ENCODE assay signal across 11 mouse cellular contexts in the genomic region with DNA sequence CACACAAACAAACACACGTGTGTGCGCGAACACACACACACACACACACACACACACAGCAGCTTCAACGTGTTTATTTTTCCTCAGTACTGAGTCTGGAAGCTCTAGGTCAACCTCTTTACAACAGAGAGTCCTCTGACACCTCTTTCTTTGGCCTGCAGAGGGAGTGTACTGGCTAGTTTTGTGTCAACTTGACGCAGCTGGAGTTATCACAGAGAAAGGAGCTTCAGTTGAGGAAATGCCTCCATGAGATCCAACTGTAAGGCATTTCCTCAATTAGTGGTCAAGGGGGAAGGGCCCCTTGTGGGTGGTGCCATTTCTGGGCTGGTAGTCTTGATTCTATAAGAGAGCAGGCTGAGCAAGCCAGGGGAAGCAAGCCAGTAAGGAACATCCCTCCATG. TPM values are rescaled to one million over a fixed set of nuclear protein-coding genes. Genes with fewer than 3 reads are reported as not detected.
A peak's percentile ranks its signal among the peaks of the same experiment; 100 is the strongest.
DNase-seq lines count a peak whose midpoint lies in the region; ATAC-seq and TF ChIP-seq lines count a peak whose summit lies in the region.
"Not testable (repeated sequence)": the region's sequence is repeated elsewhere in the genome, so short reads cannot be mapped to it uniquely, and the experiment has no call there.
"Had no signal": no experiment of that assay in that cellular context is flagged by ENCODE, and none has a peak within 500 bp of the region (broad histone marks: within the 10 kb centered on the region; RNA-seq: fewer than 3 reads in every experiment).

No protein-coding gene starts in this region.

- H3K36me3 ChIP-seq in CH12.LX (replicated peaks in 1 of 2; ENCODE audit: control insufficient read depth in 1 of 2, insufficient read depth in 1 of 2, low read length in 1 of 2); heart, adult 2 months (ENCODE audit: control insufficient read depth, insufficient read depth, low read length); kidney, adult 2 months (ENCODE audit: control insufficient read depth, insufficient read depth, low read length); liver, embryonic 14.5 days (replicated peaks; ENCODE audit: control insufficient read depth, insufficient read depth, low read depth): not testable (repeated sequence)

- peaks cover 7 to 46% of the 10 kb centered on the region in 2 experiments for H3K4me1 ChIP-seq in CH12.LX (ENCODE audit: control insufficient read depth in 1 of 2, insufficient read depth in 2 of 2)
- H3K4me1 ChIP-seq in heart, adult 2 months (ENCODE audit: control insufficient read depth, insufficient read depth, low read length); kidney, adult 2 months (ENCODE audit: control insufficient read depth, insufficient read depth, low read length): not testable (repeated sequence)
- peaks cover 3 to 17% of the 10 kb centered on the region in 2 experiments; a peak in 3 of 4 replicates for H3K4me1 ChIP-seq in liver, embryonic 14.5 days (replicated peaks; ENCODE audit: control insufficient read depth in 2 of 2, insufficient read depth in 2 of 2, low read length in 1 of 2)

- in situ Hi-C loops in CH12.LX (cut with MboI; ENCODE audit: low pct_ligation_motif_present, low pct_unique_long_range_greater_than_20kb, low sequenced_read_pairs), result loop anchor here (10.0 kb wide), 2 partner anchors 75 to 115 kb away; a partner anchor contains a TSS

- not testable (repeated sequence) for H3K27me3 ChIP-seq in CH12.LX (replicated peaks); heart, adult 2 months (ENCODE audit: control insufficient read depth, insufficient read depth, low read length); kidney, adult 2 months (replicated peaks; ENCODE audit: control insufficient read depth, insufficient read depth, low read length); liver, embryonic 14.5 days (ENCODE audit: control insufficient read depth, insufficient read depth, low read length)

- ATAC-seq in liver, embryonic 14.5 days (ENCODE audit: insufficient read depth), result not testable (repeated sequence)

- H3K4me3 ChIP-seq in CH12.LX (replicated peaks in 1 of 3; ENCODE audit: low read depth in 2 of 3, low read length in 2 of 3, poor library complexity in 1 of 3); heart, adult 2 months; kidney, adult 2 months (ENCODE audit: insufficient read depth, low read depth, low read length); liver, embryonic 14.5 days (ENCODE audit: insufficient read depth in 1 of 2, low read depth in 2 of 2, low read length in 2 of 2): not testable (repeated sequence)

- TF ChIP-seq RAD21 in CH12.LX (IDR thresholded peaks at IDR 0.05; ENCODE audit: low read depth, low read length), result peak; percentile 57

- not testable (repeated sequence) for H3K27ac ChIP-seq in CH12.LX (ENCODE audit: insufficient read depth, low read depth); heart, adult 2 months; kidney, adult 2 months (ENCODE audit: insufficient read depth, low read depth, low read length); liver, embryonic 14.5 days

- dilution Hi-C loops in CH12.LX (cut with MboI; ENCODE audit: extremely low pct_ligation_motif_present, extremely low pct_unique_long_range_greater_than_20kb, low sequenced_read_pairs), result not testable (repeated sequence)

- H3K9me3 ChIP-seq in CH12.LX (replicated peaks; ENCODE audit: low read length); liver, embryonic 14.5 days (ENCODE audit: control insufficient read depth, low read length): not testable (repeated sequence)

- H3K4me2 ChIP-seq in CH12.LX (ENCODE audit: insufficient read depth, low read depth, poor library complexity, severe bottlenecking); liver, embryonic 14.5 days (ENCODE audit: low read depth): not testable (repeated sequence)

- WGBS in heart, adult 2 months, result 52% methylated on average over 5 of the region's 5 CpGs
- WGBS in kidney, adult 2 months, result 71% methylated on average over 5 of the region's 5 CpGs
- 34% methylated on average over 5 of the region's 5 CpGs for WGBS in liver, embryonic 14.5 days (ENCODE audit: insufficient replicate concordance)

- TF ChIP-seq POLR2A in CH12.LX (IDR thresholded peaks at IDR 0.05; ENCODE audit: low read depth, low read length); heart, adult 2 months (IDR thresholded peaks at IDR 0.05; ENCODE audit: insufficient read depth, low read depth, low read length); kidney, adult 2 months (IDR thresholded peaks at IDR 0.05; ENCODE audit: low read depth, low read length): not testable (repeated sequence)

- peak in 1 of 2 experiments; percentile 67; a peak in 2 of 4 replicates for TF ChIP-seq CTCF in CH12.LX (conservative IDR thresholded peaks at IDR 0.05 in 1 of 2, IDR thresholded peaks at IDR 0.05 in 1 of 2; ENCODE audit: low read depth in 2 of 2, low read length in 2 of 2)
- TF ChIP-seq CTCF in heart, adult 2 months (IDR thresholded peaks at IDR 0.05), result peak; percentile 28; the same call in 1 of the 2 replicates
- not testable (repeated sequence) for TF ChIP-seq CTCF in kidney, adult 2 months (conservative IDR thresholded peaks at IDR 0.05; ENCODE audit: insufficient read depth, insufficient read length, low read depth, low read length)
- peak; percentile 34; the same call in 1 of the 2 replicates for TF ChIP-seq CTCF in liver, embryonic 14.5 days (IDR thresholded peaks at IDR 0.05; ENCODE audit: low read depth)

- peak; percentile 59 for DNase-seq in CH12.LX (ENCODE audit: extremely low read depth)
- peak; percentile 10 for DNase-seq in adrenal gland, postnatal 14 days
- DNase-seq in heart, adult 2 months, result peak in 1 of 2 experiments; percentile 8
- DNase-seq in kidney, adult 2 months, result peak; percentile 36
- DNase-seq in liver, embryonic 14.5 days (ENCODE audit: low read depth in 3 of 3, low spot score in 3 of 3), result not testable (repeated sequence)
- DNase-seq in lung, postnatal 25 days (ENCODE audit: low spot score), result peak; percentile 10
- peak; percentile 7 to 12 for DNase-seq in monocyte, adult 2 months (ENCODE audit: low read depth in 1 of 2, low spot score in 2 of 2)

- intact Hi-C loops in heart, adult 2 months (cut with DNase I), result not testable (repeated sequence)

- not testable (repeated sequence) for H3K79me2 ChIP-seq in CH12.LX (replicated peaks; ENCODE audit: control insufficient read depth, extremely low read depth, insufficient read depth, poor library complexity, severe bottlenecking); heart, adult 2 months (replicated peaks; ENCODE audit: control insufficient read depth, insufficient read depth, low read length)

- TF ChIP-seq EP300 in CH12.LX (IDR thresholded peaks at IDR 0.05; ENCODE audit: low read length), result 0 out of 2 replicates have a peak, but pooled peaks have one; percentile 24
- not testable (repeated sequence) for TF ChIP-seq EP300 in heart, adult 2 months (IDR thresholded peaks at IDR 0.05; ENCODE audit: insufficient read depth, low read depth, low read length); liver, embryonic 14.5 days (IDR thresholded peaks at IDR 0.05; ENCODE audit: low read depth)

- H3K9ac ChIP-seq in CH12.LX (ENCODE audit: insufficient read depth, low read depth); heart, adult 2 months (ENCODE audit: low read depth, low read length); liver, embryonic 14.5 days (replicated peaks): not testable (repeated sequence)

TF ChIP-seq in CH12.LX, 34 proteins besides CTCF, POLR2A, EP300 and RAD21:
- TF ChIP-seq ZC3H11A (IDR thresholded peaks at IDR 0.05; ENCODE audit: low read depth, low read length), result 0 out of 2 replicates have a peak, but pooled peaks have one; percentile 8
- peak; percentile 65 for TF ChIP-seq SMC3 (IDR thresholded peaks at IDR 0.05; ENCODE audit: low read depth, low read length)

RNA-seq across cellular contexts. Expression of a gene that starts 1.5 kb away (rescaled TPM):
- total RNA-seq in CH12.LX (2012; rRNA removed) (0.25 and 0.34 TPM in 2 replicates), CH12.LX (2014; rRNA removed) (0.66 and 0.77 TPM in 2 replicates)
- polyA plus RNA-seq in CH12.LX (2012; ENCODE audit: insufficient read length, low read depth), result 1.3 and 1.7 TPM in 2 replicates
- 0.15 TPM in 1 of 2 replicates, not detected in the other for total RNA-seq in adrenal gland, postnatal 14 days (2021)
- not detected for total RNA-seq in heart, adult 2 months (2021)
- polyA plus RNA-seq in heart, adult 2 months (2012; rRNA removed), result 0.14 and 0.20 TPM in 2 replicates
- 0.04 and 0.13 TPM in 2 replicates for polyA plus RNA-seq in kidney, adult 2 months (2012; rRNA removed)
- 2.0 and 2.7 TPM in 2 replicates for polyA plus RNA-seq in liver, embryonic 14.5 days (2012; rRNA removed)
- polyA plus RNA-seq in liver, embryonic 14.5 days (2014; fragmentation: Nextera tagmentation; extraction: Ambion mirVana), result 1.3 and 2.4 TPM in 2 replicates
- total RNA-seq: adrenal gland, adult 8-10 months; gastrocnemius, postnatal 36 days had no signal
- polyA plus RNA-seq: hindbrain, embryonic 12.5 days had no signal

RNA-seq across cellular contexts. Expression of a gene that starts 36.5 kb away (rescaled TPM):
- 9.8 and 10.9 TPM in 2 replicates for total RNA-seq in CH12.LX (2012; rRNA removed)
- 17.1 and 19.1 TPM in 2 replicates for total RNA-seq in CH12.LX (2014; rRNA removed)
- 10.7 and 13.3 TPM in 2 replicates for polyA plus RNA-seq in CH12.LX (2012; ENCODE audit: insufficient read length, low read depth)
- total RNA-seq in adrenal gland, postnatal 14 days (2021), result 19.9 and 21.6 TPM in 2 replicates
- total RNA-seq in heart, adult 2 months (2021), result 10 to 100 TPM; 11.5 to 15.1 TPM
- polyA plus RNA-seq in heart, adult 2 months (2012; rRNA removed), result 6.6 and 11.0 TPM in 2 replicates
- 3.7 and 4.6 TPM in 2 replicates for polyA plus RNA-seq in kidney, adult 2 months (2012; rRNA removed)
- 2.3 and 3.9 TPM in 2 replicates for polyA plus RNA-seq in liver, embryonic 14.5 days (2012; rRNA removed)
- polyA plus RNA-seq in liver, embryonic 14.5 days (2014; fragmentation: Nextera tagmentation; extraction: Ambion mirVana), result 5.2 and 5.4 TPM in 2 replicates

RNA-seq across cellular contexts. Expression of a gene that starts 58.4 kb away (rescaled TPM):
- total RNA-seq in CH12.LX (2012; rRNA removed), result 28.9 and 29.7 TPM in 2 replicates
- 31.2 and 34.4 TPM in 2 replicates for total RNA-seq in CH12.LX (2014; rRNA removed)
- polyA plus RNA-seq in CH12.LX (2012; ENCODE audit: insufficient read length, low read depth), result 48.5 and 58.2 TPM in 2 replicates
- total RNA-seq in adrenal gland, postnatal 14 days (2021), result 2.0 and 6.2 TPM in 2 replicates
- under 1 TPM; 0.18 to 0.50 TPM for total RNA-seq in heart, adult 2 months (2021)
- polyA plus RNA-seq in heart, adult 2 months (2012; rRNA removed), result 2.0 and 3.2 TPM in 2 replicates
- 1.4 and 7.7 TPM in 2 replicates for polyA plus RNA-seq in kidney, adult 2 months (2012; rRNA removed)
- polyA plus RNA-seq in liver, embryonic 14.5 days (2012; rRNA removed), result 0.64 and 0.69 TPM in 2 replicates
- 0.24 and 0.38 TPM in 2 replicates for polyA plus RNA-seq in liver, embryonic 14.5 days (2014; fragmentation: Nextera tagmentation; extraction: Ambion mirVana)
- polyA plus RNA-seq: forebrain, embryonic 12.5 days; hindbrain, embryonic 12.5 days had no signal
